Mouse (Mus musculus) left cerebral cortex, adult 8-10 months (tissue): Measurements from ENCODE around the gene Pcbp3. TPM values are rescaled to one million over a fixed set of nuclear protein-coding genes. Genes with fewer than 3 reads are reported as not detected.

Source experiments
- DNase-seq, 2 experiments: peaks; one replicate each; pipeline ENCODE4 v3.0.0; 2022; ENCODE audit warnings: low spot score in 2 of 2
- total RNA-seq, 4 experiments: library from RNA; stranded (reverse); gene quantifications; 2 replicates each; pipeline ENCODE4 v1.2.4; 2022

The Pcbp3 gene
- total RNA-seq, 4 experiments from 2014 or later = 62.1 to 75.2 (median 68.7) TPM

- no peak for DNase-seq
Observed at GRCm38 (mm10) chr10:76802500-76802885, 159.2 kb downstream of the Pcbp3 start.

- DNase-seq = peak; percentile 18 to 35
Observed at GRCm38 (mm10) chr10:76801841-76802499, 159.7 kb downstream of the Pcbp3 start.

GRCm38 (mm10) chr10:76801237-76801641 lies 160.4 kb downstream of the Pcbp3 start:
- no peak for DNase-seq

GRCm38 (mm10) chr10:76798751-76799585 lies 162.7 kb downstream of the Pcbp3 start:
- DNase-seq = no peak

- no peak for DNase-seq
Observed at GRCm38 (mm10) chr10:76794102-76794501, 167.6 kb downstream of the Pcbp3 start.

- DNase-seq = no peak
Observed at GRCm38 (mm10) chr10:76791475-76791874, 170.2 kb downstream of the Pcbp3 start.

- DNase-seq = no peak
Observed at GRCm38 (mm10) chr10:76789885-76790284, 171.8 kb downstream of the Pcbp3 start.

- no peak for DNase-seq
Observed at GRCm38 (mm10) chr10:76785312-76785711, 176.4 kb downstream of the Pcbp3 start.

- no peak for DNase-seq
Observed at GRCm38 (mm10) chr10:76779225-76779624, 182.5 kb downstream of the Pcbp3 start.

- no peak for DNase-seq
Observed at GRCm38 (mm10) chr10:76771624-76772023, 190.1 kb downstream of the Pcbp3 start.

- DNase-seq = no peak
Observed at GRCm38 (mm10) chr10:76771086-76771485, 190.6 kb downstream of the Pcbp3 start.

GRCm38 (mm10) chr10:76769581-76769980 lies 192.1 kb downstream of the Pcbp3 start:
- DNase-seq = no peak

- DNase-seq = no peak
Observed at GRCm38 (mm10) chr10:76766196-76766595, 195.5 kb downstream of the Pcbp3 start.

GRCm38 (mm10) chr10:76764927-76765326 lies 196.8 kb downstream of the Pcbp3 start:
- DNase-seq = no peak

GRCm38 (mm10) chr10:76763016-76763415 lies 198.7 kb downstream of the Pcbp3 start:
- DNase-seq = no peak

- DNase-seq = no peak
Observed at GRCm38 (mm10) chr10:76762411-76762810, 199.3 kb downstream of the Pcbp3 start.

GRCm38 (mm10) chr10:76759878-76760277 lies 201.8 kb downstream of the Pcbp3 start:
- no peak for DNase-seq

GRCm38 (mm10) chr10:76753640-76754039 lies 208.0 kb downstream of the Pcbp3 start:
- DNase-seq = no peak

- DNase-seq = peak in 1 of 2 experiments; percentile 81
Observed at GRCm38 (mm10) chr10:76744267-76744666, 217.4 kb downstream of the Pcbp3 start.

- no peak for DNase-seq
Observed at GRCm38 (mm10) chr10:76736764-76737163, 224.9 kb downstream of the Pcbp3 start.

GRCm38 (mm10) chr10:76734979-76735378 lies 226.7 kb downstream of the Pcbp3 start:
- DNase-seq = peak in 1 of 2 experiments; percentile 79

- no peak for DNase-seq
Observed at GRCm38 (mm10) chr10:76733677-76734068, 228.0 kb downstream of the Pcbp3 start.
